20 mouse cellular contexts compared by ENCODE assay signal in genomic region chr1:35694349-35694748, GRCm38 (mm10).
DNase-seq lines count a peak whose midpoint lies in the region; ATAC-seq lines count a peak whose summit lies in the region.
"Had no signal": no experiment of that assay in that cellular context is flagged by ENCODE, and none has a peak within 500 bp of the region (broad histone marks: within the 10 kb centered on the region; RNA-seq: fewer than 3 reads in every experiment).

No protein-coding gene starts in this region.

- peak overlapping the region; percentile 34; the same call in 1 of the 2 replicates for H3K27ac ChIP-seq in hindbrain, embryonic 11.5 days (ENCODE audit: low read depth, low read length)
- H3K27ac ChIP-seq in hindbrain, embryonic 14.5 days: no peak overlapping the region
- peak overlapping the region; percentile 42; the same call in 1 of the 2 replicates for H3K27ac ChIP-seq in midbrain, embryonic 15.5 days
- H3K27ac ChIP-seq: layer of hippocampus, adult 2 months; limb, embryonic 10.5 days; liver, embryonic 15.5 days; lung, embryonic 15.5 days had no signal

- H3K4me1 ChIP-seq in hindbrain, embryonic 11.5 days (replicated peaks; ENCODE audit: control insufficient read depth, insufficient read depth, low read length): peaks cover 4% of the 10 kb centered on the region; the same call in 1 of the 2 replicates
- H3K4me1 ChIP-seq in hindbrain, embryonic 14.5 days (replicated peaks; ENCODE audit: control insufficient read depth, insufficient read depth, low read length): peaks cover 12% of the 10 kb centered on the region
- peaks cover 15% of the 10 kb centered on the region for H3K4me1 ChIP-seq in midbrain, embryonic 15.5 days
- H3K4me1 ChIP-seq: liver, embryonic 15.5 days; lung, embryonic 15.5 days had no signal

- H3K4me2 ChIP-seq in hindbrain, embryonic 11.5 days (replicated peaks; ENCODE audit: low read depth, low read length): no peak overlapping the region
- no peak overlapping the region for H3K4me2 ChIP-seq in hindbrain, embryonic 14.5 days (replicated peaks)
- H3K4me2 ChIP-seq in midbrain, embryonic 15.5 days: no peak overlapping the region
- H3K4me2 ChIP-seq: liver, embryonic 15.5 days; lung, embryonic 15.5 days had no signal

- no peaks in the 10 kb centered on the region for H3K27me3 ChIP-seq in hindbrain, embryonic 11.5 days (ENCODE audit: control insufficient read depth, insufficient read depth, low read length)
- H3K27me3 ChIP-seq in hindbrain, embryonic 14.5 days (ENCODE audit: control insufficient read depth, insufficient read depth, low read length): no peaks in the 10 kb centered on the region
- H3K27me3 ChIP-seq in midbrain, embryonic 15.5 days (replicated peaks): no peaks in the 10 kb centered on the region
- H3K27me3 ChIP-seq: liver, embryonic 15.5 days; lung, embryonic 15.5 days had no signal

- intact Hi-C loops in heart, postnatal 36 days (cut with DNase I): no loop called here

- H3K36me3 ChIP-seq in hindbrain, embryonic 11.5 days (ENCODE audit: control insufficient read depth, insufficient read depth, low read length): no peaks in the 10 kb centered on the region
- no peaks in the 10 kb centered on the region for H3K36me3 ChIP-seq in hindbrain, embryonic 14.5 days (replicated peaks; ENCODE audit: control insufficient read depth, insufficient read depth)
- no peaks in the 10 kb centered on the region for H3K36me3 ChIP-seq in midbrain, embryonic 15.5 days (replicated peaks)
- H3K36me3 ChIP-seq: limb, embryonic 10.5 days; liver, embryonic 15.5 days; lung, embryonic 15.5 days had no signal

- H3K4me3 ChIP-seq in hindbrain, embryonic 11.5 days (ENCODE audit: low read depth, low read length): no peak overlapping the region
- H3K4me3 ChIP-seq in hindbrain, embryonic 14.5 days (replicated peaks; ENCODE audit: low read length): no peak overlapping the region
- H3K4me3 ChIP-seq in midbrain, embryonic 15.5 days: no peak overlapping the region
- H3K4me3 ChIP-seq: layer of hippocampus, adult 2 months; limb, embryonic 10.5 days; liver, embryonic 15.5 days; lung, embryonic 15.5 days had no signal

- 18% methylated on average over 3 of the region's 3 CpGs for WGBS in hindbrain, embryonic 11.5 days
- 13% methylated on average over 3 of the region's 3 CpGs for WGBS in hindbrain, embryonic 14.5 days
- WGBS in midbrain, embryonic 15.5 days: 17% methylated on average over 3 of the region's 3 CpGs

- no peaks in the 10 kb centered on the region for H3K9me3 ChIP-seq in hindbrain, embryonic 11.5 days (ENCODE audit: control insufficient read depth, low read length)
- H3K9me3 ChIP-seq in hindbrain, embryonic 14.5 days (ENCODE audit: control insufficient read depth, low read length): no peaks in the 10 kb centered on the region
- no peaks in the 10 kb centered on the region for H3K9me3 ChIP-seq in midbrain, embryonic 15.5 days
- H3K9me3 ChIP-seq: limb, embryonic 10.5 days; liver, embryonic 15.5 days; lung, embryonic 15.5 days had no signal

- DNase-seq in hindbrain, embryonic 11.5 days (ENCODE audit: low spot score): peak; percentile 43
- DNase-seq in hindbrain, embryonic 14.5 days (ENCODE audit: low spot score): no peak
- peak; percentile 66 for DNase-seq in embryo, embryonic 10 days (ENCODE audit: low spot score)
- peak; percentile 30 for DNase-seq in embryo, embryonic 9.5 days (ENCODE audit: extremely low spot score)
- DNase-seq in cerebellum, postnatal 14 days: no peak
- DNase-seq in heart, postnatal 36 days: no peak
- no peak for DNase-seq in thymus, postnatal 10 days (ENCODE audit: low spot score in 2 of 2)
- DNase-seq: adrenal gland, postnatal 10 days; cerebellum, adult 9-10 months; kidney, adult 8-10 months; kidney, postnatal 25 days; liver; lung, postnatal 4 days; right cerebral cortex, postnatal 14 days; spleen, adult 18-20 months had no signal

- no peak overlapping the region for H3K9ac ChIP-seq in hindbrain, embryonic 11.5 days (ENCODE audit: low read depth, low read length)
- no peak overlapping the region for H3K9ac ChIP-seq in hindbrain, embryonic 14.5 days
- no peak overlapping the region for H3K9ac ChIP-seq in midbrain, embryonic 15.5 days
- H3K9ac ChIP-seq: liver, embryonic 15.5 days; lung, embryonic 15.5 days had no signal

- ATAC-seq in hindbrain, embryonic 11.5 days (ENCODE audit: low FRiP score): peak; percentile 34
- no peak for ATAC-seq in hindbrain, embryonic 14.5 days (ENCODE audit: low FRiP score)
- no peak for ATAC-seq in midbrain, embryonic 15.5 days (replicated peaks)

Comparison
In these comparisons a context has a peak if more than half of its experiments do, and no peak if none do; other contexts are left out.
1. DNase-seq: peak in hindbrain, embryonic 11.5 days (single experiment), embryo, embryonic 10 days (single experiment) and embryo, embryonic 9.5 days (single experiment); none in hindbrain, embryonic 14.5 days (single experiment), cerebellum, postnatal 14 days (0 of 2), heart, postnatal 36 days (0 of 2) and thymus, postnatal 10 days (0 of 2).